Mouse (Mus musculus) E14TG2a.4 (cell line): ENCODE results near the gene Tac4.

ENCODE experiments used
- H3K27me3 ChIP-seq: 2 replicates; pipeline ENCODE4 v1.6.1; 2014; ENCODE audit warnings: low read length, control low read depth; ENCODE audit not compliant: insufficient read depth
- H3K36me3 ChIP-seq: 2 replicates; pipeline ENCODE4 v1.6.1; 2014; ENCODE audit warnings: low read length, control low read depth; ENCODE audit not compliant: insufficient read depth
- H3K4me1 ChIP-seq: replicated peaks from 2 replicates; pipeline ENCODE4 v1.6.1; 2014; ENCODE audit warnings: low read depth, low read length, control low read depth
- H3K4me3 ChIP-seq: replicated peaks from 2 replicates; pipeline ENCODE4 v1.5.1; 2014; ENCODE audit warnings: mild to moderate bottlenecking, low read length
- H3K9me3 ChIP-seq: 2 replicates; pipeline ENCODE4 v1.6.1; 2014; ENCODE audit warnings: low read length, control low read depth
- CTCF ChIP-seq: conservative IDR thresholded peaks from 2 replicates; pipeline ENCODE4 v1.5.1; 2014; ENCODE audit warnings: low read length
- NANOG ChIP-seq: IDR thresholded peaks from 2 replicates; pipeline ENCODE4 v1.6.1; 2014; ENCODE audit warnings: borderline replicate concordance, low read length, mixed read lengths
- POU5F1 ChIP-seq: IDR thresholded peaks from 2 replicates; pipeline ENCODE4 v1.6.1; 2014; ENCODE audit warnings: low read length, borderline replicate concordance

Tac4 gene

DNA sequence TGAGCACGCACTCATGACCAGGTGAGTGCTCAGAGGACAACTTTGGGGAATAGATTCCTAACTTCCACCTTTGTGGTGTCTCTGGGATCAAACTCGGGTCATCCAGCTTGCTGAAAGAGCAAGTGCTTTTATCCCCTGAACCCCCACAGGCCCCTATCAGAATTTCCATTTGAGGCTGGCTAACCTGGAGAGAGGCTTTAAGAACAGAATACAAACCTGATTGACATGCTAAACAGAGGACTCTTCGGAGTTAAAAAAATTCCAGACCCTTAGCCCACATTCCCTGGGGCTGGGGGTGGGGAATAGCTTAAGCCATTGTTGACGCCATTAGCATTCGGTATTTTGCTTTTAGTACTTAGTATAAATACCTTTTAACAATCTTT lies 50.1 kb downstream of the Tac4 start:
- Histone ChIP-seq H3K9me3 (no peaks in the 10 kb centered on the region), H3K27me3 (no peaks in the 10 kb centered on the region), H3K36me3 (peaks cover 12% of the 10 kb centered on the region), H3K4me1 (peaks cover 65% of the 10 kb centered on the region), H3K4me3 (peak overlapping the region; percentile 97)
- TF ChIP-seq CTCF: no peak
- TF ChIP-seq NANOG: peak; percentile 96
- peak; percentile 69 for TF ChIP-seq POU5F1

DNA sequence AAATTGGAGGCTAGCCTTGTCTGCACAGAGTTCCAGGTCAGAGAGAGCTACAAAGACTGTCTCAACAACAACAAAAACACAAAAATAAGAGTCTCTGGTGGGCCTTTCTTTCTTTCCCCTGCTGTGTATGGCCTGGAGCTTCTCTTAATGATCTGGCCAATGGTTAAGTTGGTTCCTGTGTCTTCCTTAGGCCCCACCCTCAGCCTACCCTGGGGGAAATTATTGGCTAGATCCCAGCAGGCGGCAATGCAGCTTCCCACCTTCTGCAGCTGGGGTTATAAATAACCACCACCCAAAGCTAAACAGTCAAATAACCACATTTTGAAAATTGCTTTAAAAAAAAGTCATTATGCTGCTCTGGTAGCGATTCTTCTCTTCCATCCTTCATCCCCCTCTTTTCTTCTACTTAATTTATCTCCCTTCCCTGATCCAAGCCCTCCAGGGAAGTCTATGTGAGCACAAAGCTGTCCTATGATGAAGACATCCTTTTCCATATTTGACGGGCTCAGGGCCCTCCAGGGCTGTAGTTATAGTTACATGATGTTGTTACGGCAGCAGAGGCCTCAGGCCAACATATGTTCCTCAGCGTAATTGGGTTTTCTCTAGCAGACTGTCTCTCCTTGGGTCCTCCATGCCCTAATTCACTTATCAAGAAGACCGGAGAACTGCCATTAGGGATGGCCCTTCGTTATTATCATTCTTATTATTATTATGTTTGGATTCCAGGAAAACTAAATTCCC lies 54.1 kb downstream of the Tac4 start:
- Histone ChIP-seq H3K9me3 (no peaks in the 10 kb centered on the region), H3K27me3 (no peaks in the 10 kb centered on the region), H3K4me3 (peak overlapping the region; percentile 17; the same call in 1 of the 2 replicates), H3K4me1 (peaks cover 56% of the 10 kb centered on the region), H3K36me3 (peaks cover 7% of the 10 kb centered on the region)
- TF ChIP-seq POU5F1 (no peak), CTCF (no peak), NANOG (no peak)

DNA sequence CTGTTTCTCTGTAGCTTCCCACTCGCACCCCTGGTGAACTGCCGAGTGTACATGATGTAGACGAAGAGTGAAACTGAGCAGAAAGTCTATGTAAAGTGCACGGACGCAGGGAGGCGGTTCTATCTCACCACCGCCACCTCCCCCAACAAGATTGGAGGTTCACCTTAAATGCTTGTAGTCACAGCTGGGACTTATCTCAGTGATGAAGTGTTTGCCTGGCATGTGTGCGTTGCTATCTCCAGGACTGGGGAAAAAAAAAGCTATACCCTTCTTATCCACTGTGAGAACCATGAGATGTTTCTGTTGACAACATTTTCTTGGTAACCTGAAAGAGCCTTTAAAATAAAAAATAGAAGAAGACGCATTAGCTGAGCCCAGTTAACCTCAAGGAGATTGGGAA lies 56.8 kb downstream of the Tac4 start:
- no peak for TF ChIP-seq CTCF
- TF ChIP-seq NANOG: no peak
- no peak for TF ChIP-seq POU5F1
- Histone ChIP-seq H3K4me3 (no peak overlapping the region), H3K9me3 (no peaks in the 10 kb centered on the region)

More for the DNA sequence above, 56.8 kb downstream of the Tac4 start:
- Histone ChIP-seq H3K4me1 (peaks cover 42% of the 10 kb centered on the region), H3K36me3 (peaks cover 7% of the 10 kb centered on the region), H3K27me3 (no peaks in the 10 kb centered on the region)
